Mouse (Mus musculus) MEL (cell line): ENCODE data around the gene Slc15a1. TPM values are rescaled to one million over a fixed set of nuclear protein-coding genes. Genes with fewer than 3 reads are reported as not detected.

Experiments
- DNase-seq: peaks from one replicate; pipeline ENCODE4 v3.0.0; 2011; ENCODE audit warnings: low read depth, low spot score
- H3K27ac ChIP-seq: 2 replicates; pipeline ENCODE4 v1.5.1; 2012; ENCODE audit warnings: low read depth, mild to moderate bottlenecking, control low read depth, low read length, moderate library complexity; ENCODE audit not compliant: control insufficient read depth
- H3K27me3 ChIP-seq, 2 experiments: fragments of 150-350 bp in 1 of 2; sonication (generic) in 1 of 2; 2 replicates each; pipeline ENCODE4 v1.6.1; 2012; ENCODE audit warnings: low read length in 2 of 2, mild to moderate bottlenecking in 2 of 2, improper control_type of control experiment in 1 of 2, moderate library complexity in 1 of 2; ENCODE audit not compliant: insufficient read depth in 2 of 2, control insufficient read depth in 1 of 2
- H3K36me3 ChIP-seq, 2 experiments: 2 replicates each; pipeline ENCODE4 v1.6.1; 2012 to 2014; ENCODE audit warnings: low read length in 2 of 2, improper control_type of control experiment in 1 of 2, inconsistent platforms in 1 of 2, mild to moderate bottlenecking in 1 of 2; ENCODE audit not compliant: insufficient read depth in 2 of 2, control insufficient read depth in 1 of 2
- H3K4me1 ChIP-seq, 2 experiments: fragments of 150-350 bp in 1 of 2; sonication (generic) in 1 of 2; 2 replicates each; pipeline ENCODE4 v1.6.1; 2012; ENCODE audit warnings: low read length in 2 of 2, improper control_type of control experiment in 1 of 2, mild to moderate bottlenecking in 1 of 2; ENCODE audit not compliant: insufficient read depth in 2 of 2, control insufficient read depth in 1 of 2
- H3K4me3 ChIP-seq, 2 experiments: fragments of 150-350 bp in 1 of 2; sonication (generic) in 1 of 2; 2 replicates each; pipeline ENCODE4 v1.5.1; 2012; ENCODE audit warnings: low read depth in 2 of 2, low read length in 2 of 2, mild to moderate bottlenecking in 2 of 2, moderate library complexity in 2 of 2, control low read depth in 1 of 2, improper control_type of control experiment in 1 of 2; ENCODE audit not compliant: control insufficient read depth in 1 of 2, insufficient read depth in 1 of 2
- H3K79me2 ChIP-seq: 2 replicates; pipeline ENCODE4 v1.6.1; 2012; ENCODE audit warnings: mild to moderate bottlenecking, low read length, moderate library complexity; ENCODE audit not compliant: control insufficient read depth, poor library complexity, insufficient read depth
- H3K9ac ChIP-seq: 2 replicates; pipeline ENCODE4 v1.6.1; 2012; ENCODE audit warnings: low read depth, mild to moderate bottlenecking, control low read depth, low read length, moderate library complexity; ENCODE audit not compliant: control insufficient read depth, poor library complexity, severe bottlenecking
- H3K9me3 ChIP-seq: fragments of 150-350 bp; sonication (generic); replicated peaks from 2 replicates; pipeline ENCODE4 v1.6.1; 2012; ENCODE audit warnings: mild to moderate bottlenecking, low read length, improper control_type of control experiment, moderate library complexity; ENCODE audit not compliant: insufficient read depth
- BHLHE40 ChIP-seq: IDR thresholded peaks from 2 replicates; pipeline ENCODE4 v1.6.1; 2012; ENCODE audit warnings: low read depth, mild to moderate bottlenecking, inconsistent platforms, low read length, improper control_type of control experiment, borderline replicate concordance
- CTCF ChIP-seq, 3 experiments: IDR thresholded peaks in 2 of 3; conservative IDR thresholded peaks in 1 of 3; 2 replicates each; pipeline ENCODE4 v1.5.1; 2011 to 2012; ENCODE audit warnings: low read length in 3 of 3, low read depth in 2 of 3, mild to moderate bottlenecking in 2 of 3, improper control_type of control experiment in 1 of 3, inconsistent platforms in 1 of 3, mixed read lengths in 1 of 3, moderate library complexity in 1 of 3; ENCODE audit not compliant: control insufficient read depth in 1 of 3, insufficient read depth in 1 of 3, poor library complexity in 1 of 3, severe bottlenecking in 1 of 3
- ELF1 ChIP-seq: IDR thresholded peaks from 2 replicates; pipeline ENCODE4 v1.6.1; 2014; ENCODE audit warnings: low read depth, mild to moderate bottlenecking, inconsistent platforms, low read length, improper control_type of control experiment, moderate library complexity
- EP300 ChIP-seq, 2 experiments: IDR thresholded peaks; 2 replicates each; pipeline ENCODE4 v1.6.1; 2011; ENCODE audit warnings: improper control_type of control experiment in 2 of 2, low read length in 2 of 2, low read depth in 1 of 2, mild to moderate bottlenecking in 1 of 2
- GATA1 ChIP-seq: IDR thresholded peaks from 2 replicates; pipeline ENCODE4 v1.6.1; 2011; ENCODE audit warnings: low read depth, low read length, improper control_type of control experiment
- HCFC1 ChIP-seq: IDR thresholded peaks from 2 replicates; pipeline ENCODE4 v1.6.1; 2012; ENCODE audit warnings: low read depth, mild to moderate bottlenecking, inconsistent platforms, low read length, improper control_type of control experiment, moderate library complexity
- KAT2A ChIP-seq: conservative IDR thresholded peaks from 2 replicates; pipeline ENCODE4 v1.6.1; 2012; ENCODE audit warnings: low read depth, low read length, improper control_type of control experiment, inconsistent platforms
- MXI1 ChIP-seq: IDR thresholded peaks from 2 replicates; pipeline ENCODE4 v1.6.1; 2011; ENCODE audit warnings: mild to moderate bottlenecking, low read depth, low read length, improper control_type of control experiment
- MYB ChIP-seq: IDR thresholded peaks from 2 replicates; pipeline ENCODE4 v1.6.1; 2011; ENCODE audit warnings: mild to moderate bottlenecking, low read depth, low read length, improper control_type of control experiment
- NRF1 ChIP-seq: IDR thresholded peaks from 2 replicates; pipeline ENCODE4 v1.6.1; 2014; ENCODE audit warnings: low read depth, mild to moderate bottlenecking, inconsistent platforms, low read length, improper control_type of control experiment, moderate library complexity; ENCODE audit not compliant: poor library complexity, insufficient read depth, severe bottlenecking
- POLR2A ChIP-seq, 2 experiments: IDR thresholded peaks; 2 replicates each; pipeline ENCODE4 v1.6.1; 2011 to 2012; ENCODE audit warnings: low read length in 2 of 2, mild to moderate bottlenecking in 2 of 2, control low read depth in 1 of 2, improper control_type of control experiment in 1 of 2, low read depth in 1 of 2, moderate library complexity in 1 of 2; ENCODE audit not compliant: control insufficient read depth in 1 of 2, insufficient read depth in 1 of 2, poor library complexity in 1 of 2
- RAD21 ChIP-seq: IDR thresholded peaks from 2 replicates; pipeline ENCODE4 v1.6.1; 2011; ENCODE audit warnings: mild to moderate bottlenecking, low read depth, low read length, improper control_type of control experiment
- SIN3A ChIP-seq: IDR thresholded peaks from 2 replicates; pipeline ENCODE4 v1.6.1; 2012; ENCODE audit warnings: low read length, improper control_type of control experiment, inconsistent platforms
- SMC3 ChIP-seq: IDR thresholded peaks from 2 replicates; pipeline ENCODE4 v1.6.1; 2011; ENCODE audit warnings: low read depth, low read length, improper control_type of control experiment
- TAL1 ChIP-seq: IDR thresholded peaks from 2 replicates; pipeline ENCODE4 v1.6.1; 2012; ENCODE audit warnings: mild to moderate bottlenecking, inconsistent platforms, low read length, moderate library complexity, mixed read lengths
- TBP ChIP-seq: IDR thresholded peaks from 2 replicates; pipeline ENCODE4 v1.8.0; 2011; ENCODE audit warnings: low read depth, low read length, improper control_type of control experiment
- USF1 ChIP-seq: IDR thresholded peaks from 2 replicates; pipeline ENCODE4 v1.6.1; 2014; ENCODE audit warnings: low read depth, mild to moderate bottlenecking, inconsistent platforms, low read length, improper control_type of control experiment, moderate library complexity
- ZC3H11A ChIP-seq: IDR thresholded peaks from 2 replicates; pipeline ENCODE4 v1.6.1; 2012; ENCODE audit warnings: low read depth, mild to moderate bottlenecking, inconsistent platforms, low read length, improper control_type of control experiment
- ZKSCAN1 ChIP-seq: IDR thresholded peaks from 2 replicates; pipeline ENCODE4 v1.6.1; 2012; ENCODE audit warnings: low read depth, mild to moderate bottlenecking, inconsistent platforms, low read length, improper control_type of control experiment, moderate library complexity
- ZMIZ1 ChIP-seq: IDR thresholded peaks from 2 replicates; pipeline ENCODE4 v1.6.1; 2012; ENCODE audit warnings: low read depth, mild to moderate bottlenecking, inconsistent platforms, low read length, improper control_type of control experiment, moderate library complexity
- ZNF384 ChIP-seq: IDR thresholded peaks from 2 replicates; pipeline ENCODE4 v1.6.1; 2012; ENCODE audit warnings: low read depth, mild to moderate bottlenecking, inconsistent platforms, low read length, improper control_type of control experiment
- polyA plus RNA-seq, 2 experiments: library from polyadenylated mRNA; stranded (reverse) in 1 of 2; unstranded in 1 of 2; fragments of >175 nt in 1 of 2; fragments of >200 nt in 1 of 2; gene quantifications; 2 replicates each; pipeline versions ENCODE4 v1.2.1 to v1.2.4; 2012; ENCODE audit warnings: low replicate concordance in 2 of 2, low read depth in 1 of 2; ENCODE audit not compliant: insufficient read length in 2 of 2, insufficient read depth in 1 of 2, missing spikeins in 1 of 2
- total RNA-seq: library from RNA; depleted of rRNA; stranded (reverse); fragments of 300-350 nt; gene quantifications from 2 replicates; pipeline ENCODE4 v1.2.3, GENCODE M21; 2012

The Slc15a1 gene
- total and polyA plus RNA-seq, 3 experiments, result not detected

DNA sequence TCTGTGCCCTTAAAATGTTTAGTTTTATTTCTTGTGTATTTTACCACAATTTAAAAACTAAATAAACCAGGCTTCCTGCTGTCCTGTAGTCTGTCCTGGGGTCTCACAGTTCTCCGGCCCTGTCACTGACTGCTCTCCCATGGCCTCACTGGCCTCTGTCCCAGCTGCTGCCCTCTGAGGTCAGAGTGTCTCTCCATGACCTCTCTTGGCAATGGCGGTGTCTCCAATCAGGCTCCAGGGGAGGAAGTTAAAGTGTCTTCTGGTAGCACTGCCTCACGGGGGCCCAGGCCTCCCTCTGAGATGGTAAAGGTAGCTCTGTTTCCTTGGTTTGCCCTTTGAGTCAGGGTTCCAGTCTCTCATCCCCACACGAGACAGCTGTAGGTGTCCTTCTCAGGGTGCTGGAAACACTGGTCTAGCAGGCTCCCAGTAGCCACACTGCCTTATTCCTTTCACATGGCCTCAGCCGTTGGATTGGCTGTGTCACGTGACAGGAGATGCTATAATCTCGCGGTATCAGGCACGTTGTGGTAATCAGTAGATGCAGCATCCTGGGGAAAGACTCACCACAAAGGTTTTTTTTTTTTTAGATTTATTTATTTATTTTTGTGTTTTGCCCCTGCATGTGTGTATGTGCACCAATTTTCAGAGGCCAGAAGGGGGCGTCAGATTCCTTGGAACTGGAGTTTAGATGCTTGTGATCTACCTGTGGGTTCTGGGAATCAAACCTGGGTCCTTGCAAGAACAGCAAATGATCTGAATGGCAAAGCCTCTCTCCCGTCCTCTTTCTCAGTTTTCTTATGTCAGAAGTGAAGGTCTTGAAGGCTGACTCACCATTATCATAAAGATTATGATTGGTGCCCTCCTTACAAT, 48.4 kb downstream of the Slc15a1 start (continued):
- TF ChIP-seq KAT2A (no peak), TAL1 (0 out of 2 replicates have a peak, but pooled peaks have one; percentile 14), TBP (no peak), ZMIZ1 (no peak), SIN3A (peak; percentile 32; the same call in 1 of the 2 replicates), ELF1 (no peak), RAD21 (peak; percentile 30), SMC3 (peak; percentile 32), EP300 (IDR thresholded peaks at IDR 0.05; ENCODE audit: low read depth in 1 of 2, low read length in 2 of 2) (peak; percentile 7 to 66; a peak in 2 of 4 replicates), BHLHE40 (peak; percentile 71; the same call in 1 of the 2 replicates)

DNA sequence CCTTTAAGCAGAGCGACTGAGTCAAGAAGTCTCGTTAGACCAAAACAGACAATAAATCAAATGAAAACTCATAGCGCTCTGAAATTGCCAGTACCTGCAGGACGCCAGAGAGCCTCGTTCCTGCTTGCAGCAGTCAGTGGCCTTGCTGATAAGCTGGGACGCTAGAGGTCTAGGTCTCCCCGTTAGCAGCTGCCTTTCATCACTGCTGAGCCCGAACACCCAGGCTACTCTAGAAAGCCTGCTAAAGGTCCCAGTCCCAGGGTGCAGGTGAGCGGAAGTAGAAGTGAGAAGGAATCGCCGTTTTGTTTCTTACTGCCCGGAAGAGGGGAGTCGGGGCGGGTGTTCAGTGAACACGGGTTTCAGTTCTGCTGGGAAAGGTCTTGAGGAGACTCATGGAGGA, 49.1 kb downstream of the Slc15a1 start:
- Histone ChIP-seq H3K36me3 (peaks cover 0 to 8% of the 10 kb centered on the region in 2 experiments; a peak in 2 of 4 replicates), H3K4me3 (peak overlapping the region; percentile 51), H3K4me1 (peaks cover 0 to 7% of the 10 kb centered on the region in 2 experiments; a peak in 3 of 4 replicates), H3K27me3 (peaks cover 0 to 1% of the 10 kb centered on the region in 2 experiments; a peak in 3 of 4 replicates), H3K27ac (peak overlapping the region; percentile 41), H3K9me3 (no peaks in the 10 kb centered on the region), H3K79me2 (no peaks in the 10 kb centered on the region), H3K9ac (peak overlapping the region; percentile 68)
- DNase-seq, result peak; percentile 55
- no peak for TF ChIP-seq ZKSCAN1
- TF ChIP-seq USF1, result 0 out of 2 replicates have a peak, but pooled peaks have one; percentile 7
- TF ChIP-seq TAL1, result no peak
- 0 out of 4 replicates have a peak, but pooled peaks of 1 of the 2 experiments have one; percentile 23 for TF ChIP-seq POLR2A (IDR thresholded peaks at IDR 0.05; ENCODE audit: control insufficient read depth in 1 of 2, insufficient read depth in 1 of 2, low read depth in 1 of 2, low read length in 2 of 2, poor library complexity in 1 of 2)
- TF ChIP-seq NRF1, result no peak
- no peak for TF ChIP-seq GATA1
- no peak for TF ChIP-seq MYB
- 0 out of 2 replicates have a peak, but pooled peaks have one; percentile 10 for TF ChIP-seq ELF1

GRCm38 (mm10) chr14:121455527-121455926, 49.5 kb downstream of the Slc15a1 start:
- Histone ChIP-seq H3K9me3 (no peaks in the 10 kb centered on the region), H3K79me2 (no peaks in the 10 kb centered on the region), H3K9ac (peak overlapping the region; percentile 68), H3K27ac (peak overlapping the region; percentile 41), H3K27me3 (peaks cover 0 to 1% of the 10 kb centered on the region in 2 experiments; a peak in 2 of 4 replicates), H3K4me1 (peaks cover under 1 to 7% of the 10 kb centered on the region in 2 experiments; a peak in 3 of 4 replicates), H3K4me3 (peak overlapping the region; percentile 51), H3K36me3 (peaks cover 0 to 8% of the 10 kb centered on the region in 2 experiments; a peak in 2 of 4 replicates)
- peak; percentile 81 for DNase-seq
- TF ChIP-seq ZNF384, result no peak
- TF ChIP-seq RAD21, result peak; percentile 76
- TF ChIP-seq KAT2A, result no peak
- TF ChIP-seq MYB, result no peak
- peak; percentile 85 to 92 (median 90) for TF ChIP-seq CTCF (IDR thresholded peaks at IDR 0.05 in 2 of 3, conservative IDR thresholded peaks at IDR 0.05 in 1 of 3; ENCODE audit: control insufficient read depth in 1 of 3, insufficient read depth in 1 of 3, low read depth in 2 of 3, low read length in 3 of 3, poor library complexity in 1 of 3, severe bottlenecking in 1 of 3)
- TF ChIP-seq SMC3, result peak; percentile 82
- peak; percentile 65 for TF ChIP-seq ZC3H11A
- 0 out of 2 replicates have a peak, but pooled peaks have one; percentile 5 for TF ChIP-seq MXI1
- TF ChIP-seq ELF1, result 0 out of 2 replicates have a peak, but pooled peaks have one; percentile 33
- 0 out of 2 replicates have a peak, but pooled peaks have one; percentile 47 for TF ChIP-seq BHLHE40
- TF ChIP-seq EP300 (IDR thresholded peaks at IDR 0.05; ENCODE audit: low read depth in 1 of 2, low read length in 2 of 2), result peak in 1 of 2 experiments; percentile 8; a peak in 1 of 4 replicates
- no peak for TF ChIP-seq HCFC1
